Mouse (Mus musculus) heart, embryonic 13.5 days (tissue): ENCODE results near the gene Med18. TPM values are rescaled to one million over a fixed set of nuclear protein-coding genes. Genes with fewer than 3 reads are reported as not detected.

Experiments used
- ATAC-seq: fragments of 200-750 bp; cut with Nextera tagmentation; 2 replicates; pipeline ENCODE4 v1.8.0; 2017; ENCODE audit warnings: moderate TSS enrichment; ENCODE audit not compliant: insufficient number of reproducible peaks, low FRiP score, low TSS enrichment; ENCODE audit errors: extremely low read depth
- H3K27ac ChIP-seq: fragments of 300-500 bp; sonication (generic); replicated peaks from 2 replicates; pipeline ENCODE4 v1.5.1; 2015; ENCODE audit warnings: moderate library complexity, mild to moderate bottlenecking, inconsistent platforms
- H3K27me3 ChIP-seq: fragments of 300-500 bp; sonication (generic); replicated peaks from 2 replicates; pipeline ENCODE4 v1.6.1; 2015; ENCODE audit warnings: mild to moderate bottlenecking, inconsistent platforms
- H3K36me3 ChIP-seq: fragments of 300-500 bp; sonication (generic); 2 replicates; pipeline ENCODE4 v1.6.1; 2015; ENCODE audit warnings: mild to moderate bottlenecking, inconsistent platforms
- H3K4me1 ChIP-seq: fragments of 300-500 bp; sonication (generic); 2 replicates; pipeline ENCODE4 v1.6.1; 2015; ENCODE audit warnings: inconsistent platforms
- H3K4me2 ChIP-seq: fragments of 300-500 bp; sonication (generic); 2 replicates; pipeline ENCODE4 v1.6.1; 2015; ENCODE audit warnings: inconsistent platforms, mild to moderate bottlenecking, moderate library complexity
- H3K4me3 ChIP-seq: fragments of 300-500 bp; sonication (generic); 2 replicates; pipeline ENCODE4 v1.5.1; 2015; ENCODE audit warnings: moderate library complexity, mild to moderate bottlenecking, inconsistent platforms
- H3K9ac ChIP-seq: fragments of 300-500 bp; sonication (generic); 2 replicates; pipeline ENCODE4 v1.6.1; 2015; ENCODE audit warnings: inconsistent platforms, mild to moderate bottlenecking, moderate library complexity
- H3K9me3 ChIP-seq: fragments of 300-500 bp; sonication (generic); 2 replicates; pipeline ENCODE4 v1.6.1; 2016; ENCODE audit warnings: inconsistent platforms
- WGBS: fragments of 180-500 bp; shearing (Covaris S2); methylation state at CpG from one replicate; pipeline ENCODE4 v1.1.7; 2015; ENCODE audit warnings: mixed read lengths; 5-methylcytosine and 5-hydroxymethylcytosine counted together
- polyA plus RNA-seq: library from polyadenylated mRNA; unstranded; fragments of >200 nt; fragmentation: Nextera tagmentation; extraction: Ambion mirVana; gene quantifications from 2 replicates; pipeline ENCODE4 v1.2.1, GENCODE M21; 2015

The Med18 gene
- polyA plus RNA-seq: 13.9 and 15.8 TPM in 2 replicates

DNA sequence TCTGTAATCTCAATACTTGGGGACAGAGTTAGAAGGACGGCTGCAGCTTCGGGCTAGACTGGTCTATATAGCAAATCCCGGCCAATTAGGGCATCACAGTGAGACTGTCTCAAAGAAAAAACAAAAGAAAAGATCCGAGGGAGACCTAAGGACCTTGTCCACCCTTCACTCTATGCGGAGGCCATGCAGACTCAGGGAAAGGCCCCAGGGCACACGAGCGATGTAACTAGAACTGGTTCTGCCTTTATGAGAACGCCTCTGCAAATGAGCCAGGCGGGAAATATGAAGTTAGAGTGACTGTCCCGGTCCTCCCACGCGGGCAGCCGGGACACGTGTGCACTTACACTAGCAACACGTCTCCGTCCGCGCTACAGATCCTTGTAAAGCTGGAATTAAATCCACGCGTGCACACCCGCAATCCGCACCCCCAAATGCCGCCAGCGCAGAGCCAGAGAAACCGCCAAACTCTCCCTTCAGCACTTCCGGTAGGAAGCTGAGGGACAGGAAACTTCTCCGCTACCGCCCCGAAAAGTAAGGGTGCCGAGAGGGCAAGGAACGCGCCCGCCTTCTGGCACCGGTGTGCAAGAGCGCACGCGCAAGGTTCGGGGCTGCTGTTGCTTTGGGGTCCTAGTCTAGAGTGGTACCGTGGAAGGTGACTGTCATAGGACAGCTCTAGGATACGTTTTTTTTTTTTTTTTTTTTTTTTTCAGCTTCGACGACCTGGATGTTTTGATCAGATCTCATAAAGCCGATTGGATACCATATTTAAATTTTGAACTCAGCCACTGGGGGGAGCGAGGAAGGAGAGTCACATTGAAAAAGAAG is at the start of gene Med18:
Med18 (minus strand) TSS at position 492 of the 825 bp plus-strand sequence.
- H3K4me1 ChIP-seq: peaks cover 22% of the 10 kb centered on the region
- H3K9me3 ChIP-seq: no peaks in the 10 kb centered on the region
- peak; percentile 60 for ATAC-seq
- H3K4me3 ChIP-seq: peak within 1 kb of the TSS; percentile 93
- under 1% methylated on average over 44 of the region's 44 CpGs for whole genome bisulfite sequencing
- no peaks in the 10 kb centered on the region for H3K27me3 ChIP-seq
- peaks cover 34% of the 10 kb centered on the region for H3K36me3 ChIP-seq
- peak within 1 kb of the TSS; percentile 94 for H3K4me2 ChIP-seq
- H3K9ac ChIP-seq: peak within 1 kb of the TSS; percentile 92
- peak within 1 kb of the TSS; percentile 73 for H3K27ac ChIP-seq

GRCm38 (mm10) chr4:132512080-132512479 is 48.4 kb upstream of the Med18 start:
- Histone ChIP-seq H3K4me2 (no peak overlapping the region), H3K27me3 (no peaks in the 10 kb centered on the region), H3K9ac (no peak overlapping the region), H3K36me3 (no peaks in the 10 kb centered on the region), H3K4me1 (peaks cover 44% of the 10 kb centered on the region), H3K4me3 (no peak overlapping the region), H3K27ac (no peak overlapping the region), H3K9me3 (no peaks in the 10 kb centered on the region)
- no peak for ATAC-seq
- WGBS: 68% methylated on average over 3 of the region's 3 CpGs

GRCm38 (mm10) chr4:132510352-132510798 is 46.7 kb upstream of the Med18 start, which contains the start of gene Sesn2:
Gene Sesn2 (minus strand): TSS chr4:132510501.
- 0% methylated on average over 32 of the region's 32 CpGs for WGBS
- peak; percentile 92 for ATAC-seq
- Histone ChIP-seq H3K9me3 (no peaks in the 10 kb centered on the region), H3K27ac (peak within 1 kb of the TSS; percentile 81), H3K36me3 (no peaks in the 10 kb centered on the region), H3K9ac (peak within 1 kb of the TSS; percentile 90), H3K4me1 (peaks cover 41% of the 10 kb centered on the region), H3K4me3 (peak within 1 kb of the TSS; percentile 81), H3K27me3 (no peaks in the 10 kb centered on the region), H3K4me2 (peak within 1 kb of the TSS; percentile 93)

DNA sequence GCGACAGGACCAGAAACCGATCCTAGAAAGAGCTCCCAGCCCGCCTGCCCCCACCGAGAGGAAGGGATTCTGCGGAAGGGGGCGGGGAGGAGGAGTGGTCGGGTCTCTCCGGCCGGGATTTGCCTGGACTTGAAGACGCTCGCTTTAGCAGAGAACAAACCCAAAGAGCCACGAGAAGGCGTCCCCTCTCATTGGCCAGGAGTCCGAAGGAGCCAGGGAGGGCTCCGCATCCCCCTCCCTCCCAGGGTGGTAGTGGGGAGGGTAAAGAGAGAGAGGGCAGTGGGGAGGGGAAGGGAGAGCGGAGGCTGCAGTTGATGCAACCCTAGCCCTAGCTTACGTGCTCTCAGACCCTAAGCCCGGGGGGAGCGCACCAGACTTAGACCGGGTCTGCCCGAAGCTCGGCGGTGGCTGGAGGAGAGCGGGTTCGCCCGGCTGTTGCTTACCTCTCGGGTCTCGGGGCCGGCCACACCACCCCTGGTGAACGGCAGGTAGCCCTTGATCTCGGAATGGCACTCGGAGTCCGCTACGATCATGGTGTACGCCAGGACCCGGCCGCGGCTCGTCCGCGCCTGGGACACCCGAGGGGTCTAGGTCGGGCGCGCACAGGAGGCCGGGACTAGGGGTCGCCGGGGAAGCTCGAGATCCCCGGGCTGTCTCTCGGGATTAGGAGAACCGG is 46.0 kb upstream of the Med18 start:
- WGBS: under 1% methylated on average over 51 of the region's 52 CpGs
- H3K4me3 ChIP-seq: peak overlapping the region; percentile 81
- H3K27me3 ChIP-seq: no peaks in the 10 kb centered on the region
- peaks cover 47% of the 10 kb centered on the region for H3K4me1 ChIP-seq
- peak; percentile 48 for ATAC-seq
- no peaks in the 10 kb centered on the region for H3K9me3 ChIP-seq
- peak overlapping the region; percentile 81 for H3K27ac ChIP-seq
- H3K9ac ChIP-seq: peak overlapping the region; percentile 90
- H3K36me3 ChIP-seq: no peaks in the 10 kb centered on the region
- H3K4me2 ChIP-seq: peak overlapping the region; percentile 93

- peak overlapping the region; percentile 17; the same call in 1 of the 2 replicates for H3K27ac ChIP-seq
- WGBS: 40% methylated on average over 2 of the region's 2 CpGs
- H3K4me2 ChIP-seq: peak overlapping the region; percentile 14; the same call in 1 of the 2 replicates
- ATAC-seq: no peak
- H3K9ac ChIP-seq: peak overlapping the region; percentile 60
- peaks cover 34% of the 10 kb centered on the region for H3K4me1 ChIP-seq
- H3K9me3 ChIP-seq: no peaks in the 10 kb centered on the region
- H3K36me3 ChIP-seq: no peaks in the 10 kb centered on the region
- H3K27me3 ChIP-seq: no peaks in the 10 kb centered on the region
- H3K4me3 ChIP-seq: no peak overlapping the region
Observed at GRCm38 (mm10) chr4:132507210-132507609, 43.5 kb upstream of the Med18 start.

GRCm38 (mm10) chr4:132506250-132506649 is 42.5 kb upstream of the Med18 start:
- ATAC-seq: no peak
- Histone ChIP-seq H3K36me3 (no peaks in the 10 kb centered on the region), H3K27ac (no peak overlapping the region), H3K9ac (no peak overlapping the region), H3K4me3 (no peak overlapping the region), H3K27me3 (no peaks in the 10 kb centered on the region), H3K4me2 (no peak overlapping the region), H3K4me1 (peaks cover 34% of the 10 kb centered on the region), H3K9me3 (no peaks in the 10 kb centered on the region)
- WGBS: 86% methylated on average over 6 of the region's 6 CpGs

GRCm38 (mm10) chr4:132505800-132506199 is 42.1 kb upstream of the Med18 start:
- WGBS: 58% methylated on average over 10 of the region's 10 CpGs

GRCm38 (mm10) chr4:132505034-132505738 is 41.5 kb upstream of the Med18 start:
- Histone ChIP-seq H3K36me3 (0 out of 2 replicates have a peak, but pooled peaks cover 6% of the 10 kb centered on the region), H3K27me3 (no peaks in the 10 kb centered on the region), H3K9me3 (no peaks in the 10 kb centered on the region), H3K9ac (no peak overlapping the region), H3K4me2 (no peak overlapping the region), H3K4me1 (peaks cover 30% of the 10 kb centered on the region), H3K27ac (no peak overlapping the region), H3K4me3 (no peak overlapping the region)
- ATAC-seq: no peak
- WGBS: 55% methylated on average over 6 of the region's 6 CpGs

More at GRCm38 (mm10) chr4:132505800-132506199, 42.1 kb upstream of the Med18 start:
- Histone ChIP-seq H3K4me3 (no peak overlapping the region), H3K27ac (no peak overlapping the region), H3K4me2 (no peak overlapping the region), H3K4me1 (peaks cover 33% of the 10 kb centered on the region), H3K27me3 (no peaks in the 10 kb centered on the region), H3K9me3 (no peaks in the 10 kb centered on the region), H3K9ac (no peak overlapping the region), H3K36me3 (0 out of 2 replicates have a peak, but pooled peaks cover 3% of the 10 kb centered on the region)
- ATAC-seq: no peak

- Histone ChIP-seq H3K27me3 (no peaks in the 10 kb centered on the region), H3K9me3 (no peaks in the 10 kb centered on the region), H3K9ac (no peak overlapping the region), H3K36me3 (peaks cover 20% of the 10 kb centered on the region), H3K4me2 (no peak overlapping the region), H3K27ac (no peak overlapping the region), H3K4me1 (peaks cover 20% of the 10 kb centered on the region), H3K4me3 (no peak overlapping the region)
- ATAC-seq: no peak
- WGBS: 73% methylated on average over 11 of the region's 11 CpGs
Observed at GRCm38 (mm10) chr4:132503344-132503743, 39.6 kb upstream of the Med18 start.

- Histone ChIP-seq H3K36me3 (peaks cover 37% of the 10 kb centered on the region), H3K4me3 (no peak overlapping the region), H3K27me3 (no peaks in the 10 kb centered on the region), H3K4me1 (peaks cover 9% of the 10 kb centered on the region), H3K9me3 (no peaks in the 10 kb centered on the region), H3K27ac (no peak overlapping the region), H3K4me2 (no peak overlapping the region), H3K9ac (no peak overlapping the region)
- 95% methylated on average over 6 of the region's 6 CpGs for WGBS
- no peak for ATAC-seq
Observed at GRCm38 (mm10) chr4:132501639-132502038, 37.9 kb upstream of the Med18 start.
